Mouse (Mus musculus): ENCODE measurements at regions not wholly inside any gene's neighbourhood (a gene's known extent, or its start where the extent isn't known, plus 50 kb on each side); places are given as distances from the start of the nearest gene placed in this dataset.

DNA sequence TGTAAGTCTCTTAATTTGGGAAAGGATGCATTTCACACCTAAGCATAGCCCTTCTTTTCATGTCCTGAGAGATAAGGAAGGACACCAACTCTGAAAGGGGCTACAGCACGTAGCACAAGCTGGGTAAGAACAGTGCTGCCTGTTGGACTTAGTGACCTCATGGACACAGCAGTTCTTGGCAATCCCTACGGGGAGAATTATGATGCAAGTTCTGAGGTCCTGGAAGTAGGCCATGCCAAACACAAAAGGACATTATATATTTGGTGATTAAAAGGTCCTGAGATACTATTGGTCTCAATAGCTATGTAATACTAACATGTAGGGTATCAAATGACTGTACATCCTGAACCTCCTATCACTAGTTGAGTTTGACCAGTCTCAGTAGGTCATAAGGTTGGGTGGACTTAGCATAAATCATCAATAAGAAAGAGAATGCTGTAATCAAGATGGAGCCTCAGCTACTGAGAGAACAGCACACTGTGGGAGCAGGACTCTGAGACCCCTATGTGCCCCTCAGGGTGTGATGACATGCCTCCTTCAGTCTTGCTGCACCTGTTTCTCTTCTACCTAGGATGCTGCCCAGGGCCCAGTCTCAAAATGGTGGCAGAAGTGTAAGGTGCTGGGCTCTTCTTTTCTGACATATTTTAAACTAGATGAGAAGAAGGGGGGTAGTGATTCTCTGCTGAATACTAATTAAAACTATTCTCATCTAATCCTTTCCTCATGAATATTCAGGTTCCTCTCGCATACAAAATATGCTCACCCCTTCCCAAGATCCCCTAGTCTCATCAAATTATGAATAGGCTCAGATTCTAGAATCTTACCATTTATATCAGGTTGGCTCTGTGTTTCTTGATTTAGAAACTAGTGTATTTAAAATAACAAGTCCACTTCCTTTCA, 277.5 kb upstream of the Camk1g start:
- no peak for DNase-seq (ENCODE audit: low spot score)

DNA sequence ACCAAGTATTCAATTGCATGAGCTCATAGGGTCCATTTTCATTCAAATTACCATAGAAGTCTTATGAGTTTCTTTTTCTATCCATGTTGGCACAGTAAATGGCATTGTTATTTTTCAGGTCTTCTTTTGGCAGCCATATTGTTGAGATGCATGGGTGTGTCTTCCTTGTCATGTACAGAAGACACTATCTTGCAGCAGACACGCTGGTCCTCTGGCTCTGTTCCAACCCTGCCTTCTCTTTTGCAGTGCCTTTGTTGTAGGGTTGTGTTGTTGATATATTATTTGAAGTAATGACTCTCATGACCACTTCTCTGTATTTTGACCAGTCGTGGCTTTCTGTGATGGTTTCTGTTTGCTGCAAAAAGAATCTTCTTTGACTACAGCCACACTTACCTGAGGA, 274.4 kb upstream of the Camk1g start:
- DNase-seq (ENCODE audit: low spot score) = no peak

DNA sequence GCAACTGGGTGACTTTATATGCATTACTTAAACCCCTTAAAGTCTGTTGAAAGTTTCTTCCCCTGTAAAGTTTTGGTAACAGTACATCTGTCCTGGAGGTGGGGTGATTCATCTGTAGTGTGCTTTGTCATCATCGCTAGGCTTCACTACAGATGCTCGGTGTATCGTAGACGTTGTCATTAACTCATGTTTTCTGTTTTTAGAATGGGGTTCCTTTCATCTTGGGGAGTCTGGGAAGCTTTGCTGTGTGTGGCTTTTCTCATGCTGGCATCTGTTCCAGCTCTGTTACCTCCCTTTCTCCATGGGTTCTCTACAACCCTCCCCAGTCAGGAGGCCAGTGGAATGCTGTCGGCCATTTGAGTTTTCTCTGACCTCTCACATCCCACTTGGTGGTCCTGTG, 266.4 kb upstream of the Camk1g start:
- peak; percentile 4 for DNase-seq (ENCODE audit: low spot score)

DNA sequence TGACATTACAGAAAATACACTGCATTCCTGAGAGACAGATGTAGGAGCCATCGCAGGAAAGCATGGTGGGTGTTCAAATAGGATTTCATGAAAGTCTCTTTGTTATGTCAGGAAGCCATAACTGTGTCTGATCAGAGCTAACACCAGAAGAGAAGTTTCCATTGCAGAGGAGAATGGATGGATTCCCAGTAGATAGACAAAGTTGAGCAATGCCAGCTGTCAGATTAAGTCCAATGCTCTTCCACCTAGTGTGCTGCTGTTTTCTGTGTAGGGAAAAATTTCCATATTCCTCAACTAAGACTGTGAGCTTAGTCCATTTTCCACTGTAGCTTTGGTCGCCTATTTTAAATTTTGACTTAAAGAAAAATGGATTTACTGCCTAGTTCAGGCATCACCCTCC, 262.0 kb upstream of the Camk1g start:
- DNase-seq (ENCODE audit: low spot score) = no peak

DNA sequence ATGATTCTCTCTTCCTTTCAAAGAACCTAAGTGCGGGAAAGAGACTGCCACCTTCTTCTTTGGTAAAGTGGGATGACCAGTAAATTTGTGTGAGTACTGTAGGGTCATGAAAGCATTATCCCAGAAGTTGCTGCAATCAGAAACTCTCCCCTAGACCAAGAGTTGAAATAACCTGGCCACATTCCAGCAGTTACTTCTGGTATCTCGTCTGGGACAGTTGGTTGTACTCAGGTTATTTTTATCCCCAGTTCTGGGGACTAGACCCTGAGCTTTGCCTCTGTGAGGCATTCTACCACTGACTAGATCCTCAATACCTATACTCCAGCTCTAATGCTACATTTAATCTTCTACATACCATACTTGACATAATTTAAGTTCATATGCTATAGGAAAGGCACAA, 259.8 kb upstream of the Camk1g start:
- no peak for DNase-seq (ENCODE audit: low spot score)

DNA sequence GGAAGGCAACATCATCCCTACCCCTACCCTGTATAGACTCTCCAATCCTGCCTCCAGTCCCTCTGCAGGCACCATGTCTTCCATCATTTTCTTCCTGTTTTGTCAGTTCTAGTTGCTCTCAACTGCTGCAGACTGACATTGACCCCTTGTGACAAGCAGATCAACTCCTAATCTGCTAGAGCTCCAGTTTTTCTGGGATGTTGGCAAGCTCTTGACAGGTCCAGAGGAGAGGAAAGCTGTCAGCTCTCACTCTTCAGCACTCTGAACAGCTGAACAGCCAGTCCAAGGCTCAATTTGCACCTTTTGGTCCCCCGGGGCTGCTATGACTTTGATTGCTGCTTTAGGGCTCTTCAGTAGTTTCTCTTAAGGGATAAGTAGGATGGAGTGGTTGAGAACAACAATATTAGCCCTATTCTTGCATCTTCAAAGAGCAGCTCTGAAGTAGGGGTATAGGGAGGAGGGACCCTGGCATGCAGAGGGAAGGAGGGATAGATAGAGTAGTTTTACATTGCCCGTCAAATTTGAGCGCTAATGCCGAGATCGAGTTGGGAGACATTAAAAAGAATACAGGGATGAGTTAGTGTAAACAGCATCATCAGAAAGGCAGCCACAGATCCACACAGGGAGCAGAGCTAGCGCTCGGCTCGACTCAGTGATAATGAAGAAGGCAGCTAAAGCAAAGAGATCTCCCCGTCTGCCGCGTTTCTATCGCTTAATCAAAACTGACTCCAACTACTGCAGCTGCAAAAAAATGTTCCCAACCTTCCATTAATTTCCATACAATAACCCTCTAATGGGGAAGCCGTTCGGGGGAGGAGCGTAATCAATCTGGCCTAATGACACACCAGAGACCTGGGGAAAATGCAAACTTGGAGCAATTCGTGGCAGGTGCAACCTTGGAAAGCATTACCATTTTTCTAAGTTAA, 257.1 kb upstream of the Camk1g start:
- no peak for DNase-seq (ENCODE audit: low spot score)

DNA sequence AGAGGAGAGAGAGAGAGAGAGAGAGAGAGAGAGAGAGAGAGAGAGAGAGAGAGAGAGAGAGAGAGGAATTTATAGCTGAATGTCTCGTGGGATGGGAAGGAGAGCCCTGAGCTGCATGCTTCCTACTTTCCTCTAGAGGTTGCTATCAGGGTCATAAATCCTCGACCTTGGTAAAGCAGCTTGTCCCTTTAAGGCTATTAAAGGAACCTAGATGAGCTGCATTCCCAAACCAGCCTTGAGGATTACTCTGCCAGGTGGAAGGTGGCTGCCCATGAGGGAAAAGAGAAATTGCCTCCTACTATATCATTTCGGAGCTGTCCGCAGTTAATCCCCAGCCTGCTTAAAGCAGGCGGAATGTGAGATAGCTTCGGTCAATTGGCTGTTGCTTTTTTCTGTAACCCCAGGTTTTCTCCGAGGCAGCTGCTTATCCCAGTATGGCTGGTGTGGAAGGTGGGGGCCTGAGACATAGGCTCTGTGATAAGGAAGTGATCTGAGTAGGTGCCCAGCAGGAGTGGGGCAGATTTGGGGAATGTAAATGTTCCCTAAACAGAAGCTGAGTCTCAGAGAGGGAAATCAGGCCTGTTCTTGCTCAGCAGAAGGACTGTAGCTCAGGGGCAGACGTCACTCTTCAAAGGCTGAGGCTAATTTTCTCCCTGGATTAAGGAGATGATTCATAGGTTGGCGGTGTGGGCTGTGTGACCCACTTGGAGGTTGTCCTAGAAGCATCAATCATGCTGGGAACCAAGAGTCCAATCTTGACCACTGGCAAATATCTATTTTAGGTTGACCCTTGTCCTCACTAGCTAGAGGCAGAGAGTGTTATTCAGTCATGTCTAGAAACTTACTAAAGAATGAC, 255.2 kb upstream of the Camk1g start:
- DNase-seq (ENCODE audit: low spot score) = no peak

DNA sequence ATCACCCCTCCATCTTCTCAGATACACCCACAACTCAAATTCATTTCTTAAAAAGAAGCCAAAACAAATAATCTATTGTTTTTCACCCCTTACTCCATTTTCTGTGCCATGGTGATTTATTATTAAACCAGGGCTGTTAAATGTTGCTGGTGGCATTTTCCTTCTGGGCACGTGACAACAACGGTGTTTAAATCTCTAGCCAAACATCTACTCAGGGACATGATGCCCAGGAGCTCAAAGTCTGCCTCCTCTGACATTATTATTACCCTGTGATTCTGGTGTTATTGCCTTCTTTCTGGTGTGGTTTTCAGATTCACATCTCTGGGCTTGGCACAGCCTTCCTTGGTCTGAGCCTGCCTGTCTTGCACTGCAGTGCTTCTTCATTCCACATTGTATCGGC, 253.5 kb upstream of the Camk1g start:
- DNase-seq (ENCODE audit: low spot score) = no peak

DNA sequence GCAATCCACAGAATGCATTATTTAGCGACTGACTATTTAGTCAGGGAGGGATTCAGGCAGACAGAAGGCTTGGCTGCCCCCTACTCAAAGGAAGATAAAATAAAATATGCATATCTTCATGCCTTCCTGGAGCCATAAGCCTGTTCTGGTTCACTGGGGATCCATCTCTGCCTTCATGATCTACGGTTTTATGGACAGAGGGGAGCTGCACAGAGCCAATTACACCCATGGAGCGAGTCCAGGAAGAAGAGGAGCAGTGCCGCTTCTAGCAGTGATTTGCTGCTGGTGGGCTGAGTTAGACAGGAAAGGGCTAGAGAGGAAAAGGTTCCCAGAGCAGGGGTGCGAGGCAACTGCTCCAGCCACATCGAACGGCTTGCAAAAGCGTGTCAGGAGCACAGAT, 248.2 kb upstream of the Camk1g start:
- DNase-seq (ENCODE audit: low spot score) = no peak

DNA sequence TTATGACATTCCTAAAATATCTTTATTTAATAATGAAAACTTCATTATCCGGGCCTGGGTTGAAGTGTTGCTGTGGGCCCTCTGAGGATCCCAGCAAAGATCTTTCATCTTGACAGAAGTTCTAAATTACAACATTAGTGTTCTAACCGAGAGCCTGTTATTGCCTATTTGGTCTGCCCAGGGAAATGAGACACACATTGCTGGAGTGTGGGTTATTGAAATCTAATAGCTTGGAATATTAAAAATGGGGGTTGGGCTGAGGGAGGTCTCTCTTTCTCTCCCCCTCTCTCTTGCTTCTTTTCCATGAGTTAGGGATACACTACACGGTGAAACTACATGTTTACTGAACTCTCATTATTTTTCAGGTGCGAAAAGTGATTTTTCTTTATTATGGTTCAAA, 240.4 kb upstream of the Camk1g start:
- no peak for DNase-seq (ENCODE audit: low spot score)

DNA sequence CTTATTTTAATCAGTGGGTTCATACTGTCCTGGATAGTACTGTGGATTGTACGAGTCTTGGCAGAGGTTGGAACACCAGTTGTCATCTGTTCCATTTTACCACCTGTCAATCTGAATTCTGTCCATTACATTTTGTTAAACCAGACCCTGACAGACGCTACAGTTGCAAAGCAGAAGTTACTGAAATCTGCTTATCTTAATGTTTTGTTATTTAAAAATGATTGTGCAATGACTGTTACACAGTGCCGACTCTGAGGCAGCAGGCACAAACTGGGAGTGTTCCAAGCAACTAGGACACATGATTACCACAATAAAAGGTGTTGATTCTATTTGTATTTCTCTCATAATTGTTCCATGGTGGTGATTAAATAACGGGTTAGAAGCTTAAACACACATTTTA, 229.8 kb upstream of the Camk1g start:
- DNase-seq (ENCODE audit: low spot score) = no peak

DNA sequence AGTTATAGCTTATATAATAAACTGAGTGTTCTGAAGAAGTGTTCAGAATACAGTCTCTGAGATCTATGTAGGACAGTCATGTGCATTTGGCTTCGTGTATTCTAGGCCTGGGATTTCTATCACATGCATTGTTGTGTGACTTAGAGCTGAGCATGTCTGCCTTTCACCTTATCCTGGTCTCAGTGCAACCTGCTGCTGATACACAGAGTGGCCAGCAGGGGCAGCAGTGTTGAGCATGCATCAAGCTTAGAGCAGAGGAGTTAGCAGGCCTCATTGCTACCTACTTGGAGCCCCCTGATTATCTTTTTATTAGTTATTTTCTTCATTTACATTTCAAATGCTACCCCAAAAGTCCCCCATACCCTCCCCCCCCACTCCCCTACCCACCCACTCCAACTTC, 229.1 kb upstream of the Camk1g start:
- no peak for DNase-seq (ENCODE audit: low spot score)

DNA sequence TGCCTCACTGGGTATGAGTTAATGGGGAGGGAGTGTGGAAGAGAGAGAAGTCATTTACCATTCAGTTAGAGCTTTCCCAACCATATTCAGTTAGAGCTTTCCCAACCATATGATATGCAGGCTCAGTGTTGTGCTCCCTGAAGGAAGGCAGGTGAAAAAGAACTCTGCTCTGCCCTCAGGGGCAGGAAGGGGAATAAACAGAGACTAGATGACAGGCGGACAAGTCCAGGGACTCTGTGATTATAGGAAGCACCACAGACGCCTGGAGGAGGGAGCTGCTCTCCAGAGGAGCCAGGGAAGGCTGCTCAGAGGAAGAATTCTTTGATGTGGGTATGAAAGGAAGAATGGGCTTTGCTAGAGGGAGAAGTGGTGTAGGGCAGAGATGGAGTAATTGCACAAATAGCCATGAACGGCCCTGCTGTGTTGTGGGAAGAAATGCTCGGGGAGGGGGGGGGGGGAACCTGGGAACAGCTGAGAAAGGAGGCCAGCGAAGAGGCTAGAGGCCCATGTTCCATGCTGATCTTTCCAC, 220.3 kb upstream of the Camk1g start:
- DNase-seq (ENCODE audit: low spot score) = no peak

DNA sequence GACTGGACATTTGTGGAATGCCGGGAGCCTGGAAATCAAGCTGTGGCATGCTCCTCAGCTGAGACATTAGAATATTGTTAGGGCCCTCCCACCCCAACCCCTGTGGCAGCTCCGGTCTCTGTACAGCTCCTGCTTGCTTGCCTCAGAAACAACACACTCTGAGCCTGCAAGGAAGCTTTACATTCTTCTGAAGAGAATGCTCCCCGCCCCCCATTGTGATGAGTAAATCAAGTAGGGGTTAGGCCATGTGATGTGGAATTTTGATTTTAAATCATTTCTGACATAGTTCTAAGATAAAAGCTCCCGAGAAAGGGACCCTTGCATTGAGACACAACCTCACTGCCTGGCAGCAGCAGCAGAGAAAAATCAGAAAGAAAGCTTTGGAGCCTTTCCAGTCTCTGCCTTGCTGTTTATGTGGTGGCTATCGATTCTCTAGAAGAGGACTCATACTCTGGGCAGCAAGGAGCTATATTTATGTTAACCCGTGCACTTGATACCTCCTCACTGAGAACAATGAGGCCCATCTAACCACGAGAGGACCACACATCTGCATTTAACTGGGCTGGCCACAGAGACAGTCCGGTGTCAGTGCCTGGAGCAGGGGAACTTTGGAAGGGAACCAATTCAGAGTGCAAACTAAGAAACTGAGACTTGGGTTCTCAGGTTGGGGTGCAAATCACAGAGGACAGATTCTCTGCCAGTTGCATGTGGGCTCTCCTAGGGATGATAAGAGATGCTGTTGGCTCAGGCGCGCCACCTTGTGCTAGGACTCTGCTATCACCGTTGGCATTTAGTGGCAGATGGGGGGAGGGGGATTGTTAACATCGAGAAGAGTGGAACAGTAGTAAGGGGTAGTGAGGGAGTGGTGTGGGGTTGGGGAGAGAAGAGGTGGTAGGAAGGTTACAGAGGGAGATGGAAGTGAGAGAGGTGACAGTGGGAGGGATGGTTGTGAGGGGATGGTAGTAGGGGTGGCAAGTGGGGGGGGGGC, 218.7 kb upstream of the Camk1g start:
- DNase-seq (ENCODE audit: low spot score) = no peak

DNA sequence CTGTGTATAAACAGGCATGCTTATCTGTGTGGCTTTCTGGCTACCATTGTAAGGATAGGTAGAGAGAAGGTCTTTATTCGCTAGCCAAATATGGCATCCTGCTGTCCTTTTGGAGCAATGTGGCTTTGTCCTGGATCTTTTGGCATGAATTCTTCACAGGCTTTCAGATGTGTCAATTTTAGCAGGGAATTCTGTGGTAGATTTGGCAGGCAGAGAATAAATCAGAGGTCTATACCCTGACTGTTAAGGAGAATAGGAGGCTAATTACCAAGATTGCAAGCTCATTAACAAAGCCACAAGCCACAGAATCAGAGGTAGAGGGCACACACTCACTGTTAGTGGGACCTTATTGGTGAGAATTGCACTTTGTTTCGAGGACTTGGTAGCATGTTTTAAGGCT, 217.2 kb upstream of the Camk1g start:
- no peak for DNase-seq (ENCODE audit: low spot score)

DNA sequence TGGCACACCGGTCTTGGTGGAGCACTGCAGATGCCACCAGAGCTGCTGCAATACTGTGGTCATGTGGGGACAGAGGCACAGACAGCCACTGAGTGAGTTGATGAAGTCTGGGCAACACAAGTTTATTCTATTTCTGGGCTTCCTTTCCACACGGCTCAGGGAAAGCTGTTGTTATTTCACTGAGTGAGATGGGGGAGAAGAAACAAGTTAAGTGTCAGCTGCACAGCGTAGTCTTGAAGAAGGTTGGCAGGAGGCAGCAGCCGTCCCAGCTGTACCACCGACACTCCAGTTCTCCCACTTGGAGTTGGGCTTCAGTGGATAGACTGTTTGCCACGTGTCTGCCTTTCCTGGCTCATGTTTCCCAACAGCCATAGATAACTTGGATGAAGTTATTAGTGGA, 216.8 kb upstream of the Camk1g start:
- peak; percentile 71 for DNase-seq (ENCODE audit: low spot score)

DNA sequence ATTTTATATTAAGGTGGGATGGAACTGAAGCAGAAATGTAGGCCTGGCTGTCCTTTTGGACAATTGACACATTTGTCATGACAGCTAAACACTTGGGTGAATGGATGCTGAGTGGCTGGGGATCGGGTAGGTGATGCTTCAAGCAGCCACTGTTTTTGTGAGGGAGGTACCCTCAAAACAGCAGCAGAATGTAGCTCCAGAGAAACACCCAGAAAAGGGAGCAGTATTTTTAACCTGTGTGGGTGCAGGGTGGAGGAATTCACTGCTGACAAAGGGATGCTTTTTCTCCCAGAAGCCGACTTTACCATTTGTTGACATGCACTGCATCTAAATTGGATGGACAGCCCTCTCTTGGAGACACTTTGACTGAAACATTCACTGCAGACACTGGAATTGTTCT, 213.7 kb upstream of the Camk1g start:
- DNase-seq (ENCODE audit: low spot score) = no peak

DNA sequence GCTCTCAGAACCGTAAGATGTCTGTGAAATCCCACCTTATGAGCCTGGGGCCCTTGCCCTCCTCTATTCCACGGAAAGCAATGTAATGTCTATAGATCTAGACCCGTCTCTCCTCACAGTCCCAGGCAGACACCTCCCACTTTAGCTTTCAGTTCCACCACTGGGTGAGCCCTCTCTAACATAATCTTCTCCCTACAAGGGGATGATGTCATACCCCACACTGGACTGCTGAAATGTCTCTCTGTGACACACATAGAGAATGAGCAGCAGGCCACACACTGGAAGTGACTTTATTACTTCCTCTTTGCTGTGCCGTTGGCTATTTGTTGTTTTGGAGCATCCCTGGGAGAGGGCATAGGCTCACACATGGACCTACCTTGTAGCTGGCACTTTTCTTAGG, 210.3 kb upstream of the Camk1g start:
- DNase-seq (ENCODE audit: low spot score) = no peak

DNA sequence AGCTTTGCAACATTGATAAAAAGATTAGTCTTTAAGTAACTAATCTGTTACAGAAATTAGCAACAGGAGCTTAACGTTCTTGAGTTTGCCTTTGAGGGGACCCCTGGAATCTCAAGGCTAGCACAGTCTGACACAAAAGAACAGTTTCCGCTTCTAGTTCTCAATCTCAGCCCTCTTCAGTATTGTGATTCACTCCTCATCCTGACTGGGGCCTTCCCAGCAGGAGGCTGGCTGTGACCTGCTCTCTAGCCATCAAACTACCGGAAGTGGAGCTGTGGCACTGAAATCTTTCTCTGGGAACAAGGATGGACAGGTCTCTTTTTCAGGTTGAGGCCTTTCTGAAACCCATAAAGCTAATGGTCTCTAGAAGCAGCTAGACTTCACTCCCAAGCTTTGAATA, 209.6 kb upstream of the Camk1g start:
- DNase-seq (ENCODE audit: low spot score) = no peak

DNA sequence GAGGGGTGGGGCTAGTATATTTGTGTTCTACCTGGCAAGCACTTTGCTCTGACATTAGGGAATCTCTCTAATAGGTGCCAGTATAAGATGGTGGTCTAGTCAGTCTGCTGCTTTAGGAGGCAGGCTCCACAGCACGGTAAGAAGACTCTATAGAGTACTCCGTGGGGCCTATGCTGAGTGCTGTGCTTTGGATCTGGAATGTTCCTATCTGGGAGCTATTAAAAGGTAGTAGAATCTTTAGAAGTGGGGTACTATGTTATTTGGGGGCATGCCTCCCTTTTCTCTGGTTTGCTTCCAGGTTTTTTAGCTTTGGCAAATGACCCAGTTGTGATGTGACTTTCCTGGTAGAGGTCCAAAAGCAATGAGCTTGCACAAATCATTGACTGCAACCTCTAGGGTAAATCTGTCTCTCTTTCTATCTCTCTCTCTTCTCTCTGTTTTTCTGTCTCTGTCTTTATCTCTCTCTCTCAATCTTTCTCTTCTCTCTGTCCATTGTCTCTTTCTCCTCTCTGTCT, 208.6 kb upstream of the Camk1g start:
- DNase-seq (ENCODE audit: low spot score) = no peak

DNA sequence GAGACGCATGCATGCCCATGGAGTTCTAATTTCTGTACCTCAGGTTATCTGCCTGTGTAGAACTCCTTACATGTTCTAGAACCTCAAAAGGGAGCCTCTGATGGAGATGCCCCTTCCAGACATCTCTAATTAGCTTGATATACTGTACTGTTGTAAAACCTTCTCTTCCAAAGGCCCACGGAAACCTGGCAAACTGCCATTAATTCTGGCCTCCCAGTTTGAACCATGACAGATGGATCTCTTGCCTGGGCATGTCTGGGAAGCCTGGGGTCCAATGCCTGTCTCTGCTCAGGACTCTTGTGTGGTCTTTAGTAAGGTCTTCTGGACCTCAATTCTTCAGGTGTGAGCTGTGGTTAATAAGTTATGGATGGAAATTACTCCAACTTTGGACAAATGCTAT, 207.7 kb upstream of the Camk1g start:
- DNase-seq (ENCODE audit: low spot score) = no peak
